Mouse (Mus musculus) intestine, postnatal 0 days (tissue): ENCODE data around the gene Fhdc1. TPM values are rescaled to one million over a fixed set of nuclear protein-coding genes. Genes with fewer than 3 reads are reported as not detected.

Source experiments
- ATAC-seq: fragments of 200-750 bp; cut with Nextera tagmentation; 2 replicates; pipeline ENCODE4 v1.8.0; 2017; ENCODE audit warnings: mild to moderate bottlenecking, moderate TSS enrichment, moderate library complexity
- H3K27ac ChIP-seq: fragments of 300-500 bp; sonication (generic); 2 replicates; pipeline ENCODE4 v1.5.1; 2014; ENCODE audit warnings: mild to moderate bottlenecking, low read depth, low read length, moderate library complexity
- H3K27me3 ChIP-seq: fragments of 300-500 bp; sonication (generic); replicated peaks from 2 replicates; pipeline ENCODE4 v1.6.1; 2014; ENCODE audit warnings: low read length, mixed read lengths; ENCODE audit not compliant: control insufficient read depth, insufficient read depth
- H3K36me3 ChIP-seq: fragments of 300-500 bp; sonication (generic); 2 replicates; pipeline ENCODE4 v1.6.1; 2014; ENCODE audit warnings: mild to moderate bottlenecking, moderate library complexity; ENCODE audit not compliant: control insufficient read depth, insufficient read depth
- H3K4me1 ChIP-seq: fragments of 300-500 bp; sonication (generic); replicated peaks from 2 replicates; pipeline ENCODE4 v1.6.1; 2014; ENCODE audit warnings: antibody characterized with exemption, low read length, mixed read lengths; ENCODE audit not compliant: control insufficient read depth, insufficient read depth
- H3K4me2 ChIP-seq: fragments of 300-500 bp; sonication (generic); replicated peaks from 2 replicates; pipeline ENCODE4 v1.6.1; 2014; ENCODE audit warnings: low read depth, mild to moderate bottlenecking, moderate library complexity
- H3K4me3 ChIP-seq: fragments of 300-500 bp; sonication (generic); 2 replicates; pipeline ENCODE4 v1.5.1; 2014; ENCODE audit warnings: low read depth, low read length
- H3K9ac ChIP-seq: fragments of 300-500 bp; sonication (generic); 2 replicates; pipeline ENCODE4 v1.6.1; 2014; ENCODE audit warnings: mild to moderate bottlenecking, low read depth, low read length
- H3K9me3 ChIP-seq: fragments of 300-500 bp; sonication (generic); 2 replicates; pipeline ENCODE4 v1.6.1; 2016; ENCODE audit warnings: mixed run types; ENCODE audit not compliant: control insufficient read depth
- CTCF ChIP-seq: sonication (generic); IDR thresholded peaks from 2 replicates; pipeline ENCODE4 v1.5.1; 2016; ENCODE audit warnings: low read depth, mild to moderate bottlenecking, control low read depth, antibody characterized with exemption, moderate library complexity
- WGBS: fragments of 180-500 bp; shearing (Covaris S2); extraction: QIAGEN DNeasy Blood & Tissue Kit; methylation state at CpG from one replicate; pipeline ENCODE4 v1.1.7; 2014; 5-methylcytosine and 5-hydroxymethylcytosine counted together
- polyA plus RNA-seq: library from polyadenylated mRNA; unstranded; fragments of >200 nt; fragmentation: Nextera tagmentation; extraction: Ambion mirVana; gene quantifications from 2 replicates; pipeline ENCODE4 v1.2.1, GENCODE M21; 2015

Fhdc1 gene
- polyA plus RNA-seq, 1 experiment from 2014 or later: 9.8 TPM

- H3K4me1 ChIP-seq: peaks cover 9% of the 10 kb centered on the region; the same call in 1 of the 2 replicates
- H3K27me3 ChIP-seq: no peaks in the 10 kb centered on the region
- H3K36me3 ChIP-seq: peaks cover 29% of the 10 kb centered on the region
- ATAC-seq: no peak
- TF ChIP-seq CTCF: no peak
- no peak overlapping the region for H3K4me2 ChIP-seq
- WGBS: 81% methylated on average over 4 of the region's 4 CpGs
- no peaks in the 10 kb centered on the region for H3K9me3 ChIP-seq
- no peak overlapping the region for H3K4me3 ChIP-seq
- no peak overlapping the region for H3K27ac ChIP-seq
- no peak overlapping the region for H3K9ac ChIP-seq
Observed at GRCm38 (mm10) chr3:84442890-84443289, 37.3 kb downstream of the Fhdc1 start.

GRCm38 (mm10) chr3:84439431-84440210, 40.6 kb downstream of the Fhdc1 start:
- no peaks in the 10 kb centered on the region for H3K9me3 ChIP-seq
- 74% methylated on average over 7 of the region's 7 CpGs for WGBS
- H3K4me2 ChIP-seq: no peak overlapping the region
- ATAC-seq: no peak
- no peaks in the 10 kb centered on the region for H3K27me3 ChIP-seq
- peaks cover 7% of the 10 kb centered on the region for H3K36me3 ChIP-seq
- H3K9ac ChIP-seq: no peak overlapping the region
- H3K27ac ChIP-seq: peak overlapping the region; percentile 62
- no peak overlapping the region for H3K4me3 ChIP-seq
- peaks cover 25% of the 10 kb centered on the region for H3K4me1 ChIP-seq
- TF ChIP-seq CTCF: no peak

GRCm38 (mm10) chr3:84438840-84439239, 41.4 kb downstream of the Fhdc1 start:
- no peak for TF ChIP-seq CTCF
- Histone ChIP-seq H3K36me3 (no peaks in the 10 kb centered on the region), H3K9me3 (no peaks in the 10 kb centered on the region), H3K27me3 (no peaks in the 10 kb centered on the region), H3K4me1 (peaks cover 32% of the 10 kb centered on the region), H3K27ac (no peak overlapping the region), H3K4me3 (no peak overlapping the region), H3K4me2 (no peak overlapping the region), H3K9ac (no peak overlapping the region)
- WGBS: 91% methylated on average over 7 of the region's 7 CpGs
- ATAC-seq: no peak

GRCm38 (mm10) chr3:84438118-84438517, 42.1 kb downstream of the Fhdc1 start:
- H3K9me3 ChIP-seq: no peaks in the 10 kb centered on the region
- H3K9ac ChIP-seq: no peak overlapping the region
- peak overlapping the region; percentile 91; the same call in 1 of the 2 replicates for H3K27ac ChIP-seq
- H3K27me3 ChIP-seq: no peaks in the 10 kb centered on the region
- no peak for TF ChIP-seq CTCF
- 64% methylated on average over 11 of the region's 11 CpGs for WGBS
- no peaks in the 10 kb centered on the region for H3K36me3 ChIP-seq
- no peak overlapping the region for H3K4me2 ChIP-seq
- H3K4me3 ChIP-seq: no peak overlapping the region
- ATAC-seq: no peak
- peaks cover 32% of the 10 kb centered on the region for H3K4me1 ChIP-seq

GRCm38 (mm10) chr3:84436947-84437346, 43.3 kb downstream of the Fhdc1 start:
- ATAC-seq: peak; percentile 96
- H3K4me2 ChIP-seq: no peak overlapping the region
- no peaks in the 10 kb centered on the region for H3K27me3 ChIP-seq
- H3K27ac ChIP-seq: peak overlapping the region; percentile 94
- peaks cover 32% of the 10 kb centered on the region for H3K4me1 ChIP-seq
- H3K4me3 ChIP-seq: no peak overlapping the region
- TF ChIP-seq CTCF: no peak
- WGBS: 41% methylated on average over 7 of the region's 7 CpGs
- no peaks in the 10 kb centered on the region for H3K9me3 ChIP-seq
- no peaks in the 10 kb centered on the region for H3K36me3 ChIP-seq
- no peak overlapping the region for H3K9ac ChIP-seq

GRCm38 (mm10) chr3:84435288-84436043, 44.8 kb downstream of the Fhdc1 start:
- Histone ChIP-seq H3K9ac (peak overlapping the region; percentile 17; the same call in 1 of the 2 replicates), H3K4me1 (peaks cover 41% of the 10 kb centered on the region), H3K4me2 (0 out of 2 replicates have a peak overlapping the region, but pooled peaks have one; percentile 24)

More at GRCm38 (mm10) chr3:84435288-84436043, 44.8 kb downstream of the Fhdc1 start:
- no peaks in the 10 kb centered on the region for H3K36me3 ChIP-seq
- H3K27ac ChIP-seq: peak overlapping the region; percentile 94
- H3K27me3 ChIP-seq: no peaks in the 10 kb centered on the region
- no peaks in the 10 kb centered on the region for H3K9me3 ChIP-seq
- peak; percentile 29 for ATAC-seq
- no peak overlapping the region for H3K4me3 ChIP-seq
- 15% methylated on average over 11 of the region's 11 CpGs for WGBS
- no peak for TF ChIP-seq CTCF
